Mouse (Mus musculus): ENCODE results near the gene Fkbp1a. TPM values are rescaled to one million over a fixed set of nuclear protein-coding genes. Genes with fewer than 3 reads are reported as not detected.

Fkbp1a gene
- total and polyA plus RNA-seq, 2 experiments from 2014 or later = 72.5 to 454 TPM

- no peak for DNase-seq (ENCODE audit: low spot score)
- peaks cover 79% of the 10 kb centered on the region for H3K36me3 ChIP-seq (replicated peaks; ENCODE audit: control insufficient read depth, insufficient read depth, low read length)
- H3K4me3 ChIP-seq (ENCODE audit: low read depth, low read length) = no peak overlapping the region
- H3K9me3 ChIP-seq (replicated peaks; ENCODE audit: control insufficient read depth, low read length) = no peaks in the 10 kb centered on the region
- no peaks in the 10 kb centered on the region for H3K27me3 ChIP-seq (ENCODE audit: control insufficient read depth, insufficient read depth, low read length)
- 75% methylated on average over 3 of the region's 3 CpGs for WGBS
- no peak for TF ChIP-seq CTCF (IDR thresholded peaks at IDR 0.05; ENCODE audit: low read depth)
- TF ChIP-seq EP300 (IDR thresholded peaks at IDR 0.05; ENCODE audit: low read depth) = no peak
- H3K9ac ChIP-seq (replicated peaks; ENCODE audit: low read depth, low read length) = no peak overlapping the region
- no peak overlapping the region for H3K27ac ChIP-seq (ENCODE audit: low read depth)
- peaks cover 34% of the 10 kb centered on the region for H3K4me1 ChIP-seq (ENCODE audit: control insufficient read depth, insufficient read depth)
- H3K4me2 ChIP-seq (ENCODE audit: low read depth, low read length) = no peak overlapping the region
- ATAC-seq (ENCODE audit: insufficient read depth, low read depth) = no peak
Measured at GRCm38 (mm10) chr2:151549615-151550121, 7.4 kb downstream of the Fkbp1a start.

GRCm38 (mm10) chr2:151562930-151563921 lies 20.9 kb downstream of the Fkbp1a start:
- H3K4me2 ChIP-seq (ENCODE audit: low read depth, low read length) = no peak overlapping the region
- no peak for TF ChIP-seq EP300 (IDR thresholded peaks at IDR 0.05; ENCODE audit: low read depth)
- no peak for TF ChIP-seq CTCF (IDR thresholded peaks at IDR 0.05; ENCODE audit: low read depth)
- ATAC-seq (ENCODE audit: insufficient read depth, low read depth) (no peak), DNase-seq (ENCODE audit: low spot score) (no peak)
- H3K9ac ChIP-seq (replicated peaks; ENCODE audit: low read depth, low read length) = no peak overlapping the region
- H3K9me3 ChIP-seq (replicated peaks; ENCODE audit: control insufficient read depth, low read length) = no peaks in the 10 kb centered on the region
- no peak overlapping the region for H3K4me3 ChIP-seq (ENCODE audit: low read depth, low read length)
- no peak overlapping the region for H3K27ac ChIP-seq (ENCODE audit: low read depth)
- peaks cover 56% of the 10 kb centered on the region for H3K36me3 ChIP-seq (replicated peaks; ENCODE audit: control insufficient read depth, insufficient read depth, low read length)
- WGBS = 72% methylated on average over 7 of the region's 7 CpGs
- H3K4me1 ChIP-seq (ENCODE audit: control insufficient read depth, insufficient read depth) = no peaks in the 10 kb centered on the region
- no peaks in the 10 kb centered on the region for H3K27me3 ChIP-seq (ENCODE audit: control insufficient read depth, insufficient read depth, low read length)

- Histone ChIP-seq H3K9ac (replicated peaks; ENCODE audit: low read depth, low read length) (no peak overlapping the region), H3K9me3 (replicated peaks; ENCODE audit: control insufficient read depth, low read length) (no peaks in the 10 kb centered on the region), H3K4me2 (ENCODE audit: low read depth, low read length) (no peak overlapping the region), H3K4me3 (ENCODE audit: low read depth, low read length) (no peak overlapping the region), H3K27ac (ENCODE audit: low read depth) (no peak overlapping the region), H3K27me3 (ENCODE audit: control insufficient read depth, insufficient read depth, low read length) (no peaks in the 10 kb centered on the region), H3K4me1 (ENCODE audit: control insufficient read depth, insufficient read depth) (no peaks in the 10 kb centered on the region), H3K36me3 (replicated peaks; ENCODE audit: control insufficient read depth, insufficient read depth, low read length) (peaks cover 48% of the 10 kb centered on the region)
- WGBS = 82% methylated on average over 1 of the region's 1 CpGs
- no peak for ATAC-seq (ENCODE audit: insufficient read depth, low read depth)
- TF ChIP-seq EP300 (IDR thresholded peaks at IDR 0.05; ENCODE audit: low read depth) = no peak
- no peak for TF ChIP-seq CTCF (IDR thresholded peaks at IDR 0.05; ENCODE audit: low read depth)
- DNase-seq (ENCODE audit: low spot score) = no peak
Measured at GRCm38 (mm10) chr2:151564006-151564405, 21.7 kb downstream of the Fkbp1a start.

GRCm38 (mm10) chr2:151564986-151565385 lies 22.7 kb downstream of the Fkbp1a start:
- 24% methylated on average over 3 of the region's 3 CpGs for WGBS
- TF ChIP-seq EP300 (IDR thresholded peaks at IDR 0.05; ENCODE audit: low read depth) (no peak), CTCF (IDR thresholded peaks at IDR 0.05; ENCODE audit: low read depth) (no peak)
- Histone ChIP-seq H3K9ac (replicated peaks; ENCODE audit: low read depth, low read length) (no peak overlapping the region; the same call in 1 of the 2 replicates), H3K4me1 (ENCODE audit: control insufficient read depth, insufficient read depth) (no peaks in the 10 kb centered on the region), H3K4me3 (ENCODE audit: low read depth, low read length) (no peak overlapping the region), H3K27me3 (ENCODE audit: control insufficient read depth, insufficient read depth, low read length) (no peaks in the 10 kb centered on the region), H3K36me3 (replicated peaks; ENCODE audit: control insufficient read depth, insufficient read depth, low read length) (peaks cover 38% of the 10 kb centered on the region), H3K4me2 (ENCODE audit: low read depth, low read length) (no peak overlapping the region), H3K9me3 (replicated peaks; ENCODE audit: control insufficient read depth, low read length) (no peaks in the 10 kb centered on the region), H3K27ac (ENCODE audit: low read depth) (no peak overlapping the region)
- ATAC-seq (ENCODE audit: insufficient read depth, low read depth) (no peak), DNase-seq (ENCODE audit: low spot score) (no peak)

- Histone ChIP-seq H3K4me3 (ENCODE audit: low read depth, low read length) (no peak overlapping the region), H3K36me3 (replicated peaks; ENCODE audit: control insufficient read depth, insufficient read depth, low read length) (peaks cover 25% of the 10 kb centered on the region), H3K27me3 (ENCODE audit: control insufficient read depth, insufficient read depth, low read length) (no peaks in the 10 kb centered on the region), H3K9ac (replicated peaks; ENCODE audit: low read depth, low read length) (no peak overlapping the region), H3K4me1 (ENCODE audit: control insufficient read depth, insufficient read depth) (no peaks in the 10 kb centered on the region), H3K4me2 (ENCODE audit: low read depth, low read length) (no peak overlapping the region), H3K9me3 (replicated peaks; ENCODE audit: control insufficient read depth, low read length) (no peaks in the 10 kb centered on the region), H3K27ac (ENCODE audit: low read depth) (no peak overlapping the region)
- TF ChIP-seq EP300 (IDR thresholded peaks at IDR 0.05; ENCODE audit: low read depth) (no peak), CTCF (IDR thresholded peaks at IDR 0.05; ENCODE audit: low read depth) (no peak)
- ATAC-seq (ENCODE audit: insufficient read depth, low read depth) (no peak), DNase-seq (ENCODE audit: low spot score) (no peak)
- WGBS = 65% methylated on average over 6 of the region's 6 CpGs
Measured at GRCm38 (mm10) chr2:151566856-151567255, 24.6 kb downstream of the Fkbp1a start.
